Mouse (Mus musculus) testis, adult 2 months (tissue): ENCODE data around the gene Cuedc1. TPM values are rescaled to one million over a fixed set of nuclear protein-coding genes. Genes with fewer than 3 reads are reported as not detected.
A peak's percentile ranks its signal among the peaks of the same experiment; 100 is the strongest.

Experiments used
- H3K27ac ChIP-seq: fragments of 200-500 bp; 2 replicates; pipeline ENCODE4 v1.5.1; 2012; ENCODE audit warnings: low read depth, low read length; ENCODE audit not compliant: control insufficient read depth, insufficient read depth
- H3K27me3 ChIP-seq: fragments of 200-500 bp; 2 replicates; pipeline ENCODE4 v1.6.1; 2012; ENCODE audit warnings: mild to moderate bottlenecking, low read length, moderate library complexity; ENCODE audit not compliant: control insufficient read depth, insufficient read depth
- H3K36me3 ChIP-seq: fragments of 200-500 bp; 2 replicates; pipeline ENCODE4 v1.6.1; 2012; ENCODE audit warnings: mild to moderate bottlenecking, low read length; ENCODE audit not compliant: control insufficient read depth, insufficient read depth
- H3K4me1 ChIP-seq: fragments of 200-500 bp; 2 replicates; pipeline ENCODE4 v1.6.1; 2012; ENCODE audit warnings: low read length; ENCODE audit not compliant: control insufficient read depth, insufficient read depth
- H3K4me3 ChIP-seq: fragments of 200-500 bp; 2 replicates; pipeline ENCODE4 v1.5.1; 2012; ENCODE audit warnings: low read depth, mild to moderate bottlenecking, low read length, moderate library complexity, mixed read lengths; ENCODE audit not compliant: control insufficient read depth
- CTCF ChIP-seq: fragments of 200-500 bp; IDR thresholded peaks from 2 replicates; pipeline ENCODE4 v1.5.1; 2012; ENCODE audit warnings: low read depth, mild to moderate bottlenecking, inconsistent platforms, low read length, moderate library complexity; ENCODE audit not compliant: control insufficient read depth, insufficient read depth, insufficient replicate concordance
- POLR2A ChIP-seq: fragments of 200-500 bp; IDR thresholded peaks from 2 replicates; pipeline ENCODE4 v1.6.1; 2012; ENCODE audit warnings: low read depth, mild to moderate bottlenecking, inconsistent platforms, low read length, moderate library complexity; ENCODE audit not compliant: control insufficient read depth
- polyA plus RNA-seq: library from polyadenylated mRNA; depleted of rRNA; stranded (reverse); fragments of >200 nt; gene quantifications from 2 replicates; pipeline ENCODE4 v1.2.3, GENCODE M21; 2012

The Cuedc1 gene
- polyA plus RNA-seq, 1 experiment: 1.9 TPM

- TF ChIP-seq CTCF: no peak
- TF ChIP-seq POLR2A: no peak
- Histone ChIP-seq H3K36me3 (no peaks in the 10 kb centered on the region), H3K27me3 (no peaks in the 10 kb centered on the region), H3K4me3 (no peak overlapping the region), H3K4me1 (no peaks in the 10 kb centered on the region), H3K27ac (no peak overlapping the region)
Measured at GRCm38 (mm10) chr11:88059141-88059540, 38.7 kb upstream of the Cuedc1 start.

GRCm38 (mm10) chr11:88061892-88062625 is 35.8 kb upstream of the Cuedc1 start:
- Histone ChIP-seq H3K4me1 (no peaks in the 10 kb centered on the region; the same call in 1 of the 2 replicates), H3K4me3 (no peak overlapping the region), H3K36me3 (no peaks in the 10 kb centered on the region), H3K27me3 (no peaks in the 10 kb centered on the region), H3K27ac (no peak overlapping the region)
- TF ChIP-seq POLR2A: no peak
- no peak for TF ChIP-seq CTCF

- H3K36me3 ChIP-seq: no peaks in the 10 kb centered on the region
- H3K4me3 ChIP-seq: no peak overlapping the region
- TF ChIP-seq POLR2A (no peak), CTCF (no peak)
- H3K4me1 ChIP-seq: peaks cover 7% of the 10 kb centered on the region; the same call in 1 of the 2 replicates
- no peak overlapping the region for H3K27ac ChIP-seq
- H3K27me3 ChIP-seq: no peaks in the 10 kb centered on the region
Measured at GRCm38 (mm10) chr11:88065732-88066131, 32.1 kb upstream of the Cuedc1 start.

- no peak for TF ChIP-seq CTCF
- TF ChIP-seq POLR2A: no peak
- peak overlapping the region; percentile 99 for H3K4me3 ChIP-seq
- peak overlapping the region; percentile 97 for H3K27ac ChIP-seq
- H3K27me3 ChIP-seq: no peaks in the 10 kb centered on the region
- H3K36me3 ChIP-seq: no peaks in the 10 kb centered on the region
- H3K4me1 ChIP-seq: peaks cover 7% of the 10 kb centered on the region; the same call in 1 of the 2 replicates
Measured at GRCm38 (mm10) chr11:88067191-88067585, 30.7 kb upstream of the Cuedc1 start.

- H3K4me3 ChIP-seq: peak within 1 kb of the TSS; percentile 99
- TF ChIP-seq POLR2A: peak; percentile 58; the same call in 1 of the 2 replicates
- no peak for TF ChIP-seq CTCF
- peaks cover 7% of the 10 kb centered on the region; the same call in 1 of the 2 replicates for H3K4me1 ChIP-seq
- H3K27me3 ChIP-seq: no peaks in the 10 kb centered on the region
- peak within 1 kb of the TSS; percentile 97 for H3K27ac ChIP-seq
- H3K36me3 ChIP-seq: no peaks in the 10 kb centered on the region
Measured at GRCm38 (mm10) chr11:88067586-88068410, 30.1 kb upstream of the Cuedc1 start, which contains the start of gene Vezf1. TSS of gene Vezf1 (plus strand) at chr11:88068279.

GRCm38 (mm10) chr11:88068411-88069245 is 29.2 kb upstream of the Cuedc1 start:
- H3K36me3 ChIP-seq: no peaks in the 10 kb centered on the region; the same call in 1 of the 2 replicates
- TF ChIP-seq CTCF (no peak), POLR2A (0 out of 2 replicates have a peak, but pooled peaks have one; percentile 11)
- peaks cover 7% of the 10 kb centered on the region; the same call in 1 of the 2 replicates for H3K4me1 ChIP-seq
- H3K27me3 ChIP-seq: no peaks in the 10 kb centered on the region
- H3K4me3 ChIP-seq: peak overlapping the region; percentile 99
- peak overlapping the region; percentile 73 for H3K27ac ChIP-seq

GRCm38 (mm10) chr11:88069246-88069570 is 28.6 kb upstream of the Cuedc1 start:
- TF ChIP-seq CTCF (no peak), POLR2A (0 out of 2 replicates have a peak, but pooled peaks have one; percentile 17)
- Histone ChIP-seq H3K27ac (no peak overlapping the region), H3K4me3 (peak overlapping the region; percentile 99), H3K4me1 (peaks cover 7% of the 10 kb centered on the region; the same call in 1 of the 2 replicates), H3K36me3 (no peaks in the 10 kb centered on the region; the same call in 1 of the 2 replicates), H3K27me3 (no peaks in the 10 kb centered on the region)
